Mouse (Mus musculus): ENCODE measurements around the gene Eif3k. TPM values are rescaled to one million over a fixed set of nuclear protein-coding genes. Genes with fewer than 3 reads are reported as not detected.

The Eif3k gene
- polyA plus RNA-seq (2015; fragmentation: Nextera tagmentation; extraction: Ambion mirVana): 262 and 283 TPM in 2 replicates

GRCm38 (mm10) chr7:28981651-28982273 is at the start of gene Eif3k, which contains the start of gene Map4k1:
TSS of gene Eif3k (minus strand) at chr7:28981864.
TSS of gene Map4k1 (plus strand) at chr7:28982050.
- ATAC-seq (replicated peaks; ENCODE audit: extremely low read depth, insufficient read depth, low FRiP score): peak; percentile 91

GRCm38 (mm10) chr7:29029690-29030656 is 48.3 kb upstream of the Eif3k start:
- no peaks in the 10 kb centered on the region for H3K4me1 ChIP-seq (ENCODE audit: control insufficient read depth, insufficient read depth, low read length)
- no peak overlapping the region for H3K4me3 ChIP-seq (ENCODE audit: low read length)
- peaks cover 4% of the 10 kb centered on the region; the same call in 1 of the 2 replicates for H3K9me3 ChIP-seq (replicated peaks; ENCODE audit: control insufficient read depth, low read length)
- no peak for ATAC-seq (replicated peaks; ENCODE audit: extremely low read depth, insufficient read depth, low FRiP score)
- H3K27me3 ChIP-seq (ENCODE audit: control insufficient read depth, insufficient read depth, low read length): no peaks in the 10 kb centered on the region
- H3K4me2 ChIP-seq (ENCODE audit: low read depth, low read length): no peak overlapping the region
- H3K9ac ChIP-seq (ENCODE audit: low read length): no peak overlapping the region
- H3K36me3 ChIP-seq (ENCODE audit: control insufficient read depth, insufficient read depth): no peaks in the 10 kb centered on the region
- H3K27ac ChIP-seq (ENCODE audit: low read length): no peak overlapping the region
- 80% methylated on average over 14 of the region's 14 CpGs for WGBS

More at GRCm38 (mm10) chr7:28981651-28982273, at the start of gene Eif3k, which contains the start of gene Map4k1:
- H3K27ac ChIP-seq (ENCODE audit: low read length): peak within 1 kb of the TSS; percentile 86
- H3K4me3 ChIP-seq (ENCODE audit: low read length): peak within 1 kb of the TSS; percentile 80
- under 1% methylated on average over 36 of the region's 36 CpGs for WGBS
- peaks cover 11% of the 10 kb centered on the region for H3K4me1 ChIP-seq (ENCODE audit: control insufficient read depth, insufficient read depth, low read length)
- peaks cover 24% of the 10 kb centered on the region for H3K36me3 ChIP-seq (ENCODE audit: control insufficient read depth, insufficient read depth)
- H3K4me2 ChIP-seq (ENCODE audit: low read depth, low read length): peak within 1 kb of the TSS; percentile 96
- H3K27me3 ChIP-seq (ENCODE audit: control insufficient read depth, insufficient read depth, low read length): no peaks in the 10 kb centered on the region
- H3K9ac ChIP-seq (ENCODE audit: low read length): peak within 1 kb of the TSS; percentile 87
- no peaks in the 10 kb centered on the region for H3K9me3 ChIP-seq (replicated peaks; ENCODE audit: control insufficient read depth, low read length)

- WGBS: 79% methylated on average over 6 of the region's 6 CpGs
- peaks cover 4% of the 10 kb centered on the region; the same call in 1 of the 2 replicates for H3K9me3 ChIP-seq (replicated peaks; ENCODE audit: control insufficient read depth, low read length)
Observed at GRCm38 (mm10) chr7:29028761-29029160, 47.1 kb upstream of the Eif3k start.

GRCm38 (mm10) chr7:29026811-29027210 is 45.1 kb upstream of the Eif3k start:
- H3K27me3 ChIP-seq (ENCODE audit: control insufficient read depth, insufficient read depth, low read length): no peaks in the 10 kb centered on the region
- H3K4me3 ChIP-seq (ENCODE audit: low read length): no peak overlapping the region
- WGBS: 71% methylated on average over 4 of the region's 4 CpGs
- no peaks in the 10 kb centered on the region for H3K9me3 ChIP-seq (replicated peaks; ENCODE audit: control insufficient read depth, low read length)
- no peaks in the 10 kb centered on the region for H3K36me3 ChIP-seq (ENCODE audit: control insufficient read depth, insufficient read depth)
- H3K4me1 ChIP-seq (ENCODE audit: control insufficient read depth, insufficient read depth, low read length): no peaks in the 10 kb centered on the region
- ATAC-seq (replicated peaks; ENCODE audit: extremely low read depth, insufficient read depth, low FRiP score): no peak
- no peak overlapping the region for H3K4me2 ChIP-seq (ENCODE audit: low read depth, low read length)
- H3K27ac ChIP-seq (ENCODE audit: low read length): no peak overlapping the region
- H3K9ac ChIP-seq (ENCODE audit: low read length): no peak overlapping the region

More at GRCm38 (mm10) chr7:29028761-29029160, 47.1 kb upstream of the Eif3k start:
- no peak overlapping the region for H3K27ac ChIP-seq (ENCODE audit: low read length)
- ATAC-seq (replicated peaks; ENCODE audit: extremely low read depth, insufficient read depth, low FRiP score): no peak
- H3K4me1 ChIP-seq (ENCODE audit: control insufficient read depth, insufficient read depth, low read length): no peaks in the 10 kb centered on the region
- no peaks in the 10 kb centered on the region for H3K27me3 ChIP-seq (ENCODE audit: control insufficient read depth, insufficient read depth, low read length)
- no peak overlapping the region for H3K4me3 ChIP-seq (ENCODE audit: low read length)
- no peak overlapping the region for H3K9ac ChIP-seq (ENCODE audit: low read length)
- no peaks in the 10 kb centered on the region for H3K36me3 ChIP-seq (ENCODE audit: control insufficient read depth, insufficient read depth)
- no peak overlapping the region for H3K4me2 ChIP-seq (ENCODE audit: low read depth, low read length)

GRCm38 (mm10) chr7:29026195-29026594 is 44.5 kb upstream of the Eif3k start:
- no peak overlapping the region for H3K4me2 ChIP-seq (ENCODE audit: low read depth, low read length)
- no peak overlapping the region for H3K9ac ChIP-seq (ENCODE audit: low read length)
- no peaks in the 10 kb centered on the region for H3K9me3 ChIP-seq (replicated peaks; ENCODE audit: control insufficient read depth, low read length)
- WGBS: 73% methylated on average over 5 of the region's 5 CpGs
- no peaks in the 10 kb centered on the region for H3K4me1 ChIP-seq (ENCODE audit: control insufficient read depth, insufficient read depth, low read length)
- no peak overlapping the region for H3K4me3 ChIP-seq (ENCODE audit: low read length)
- H3K27me3 ChIP-seq (ENCODE audit: control insufficient read depth, insufficient read depth, low read length): no peaks in the 10 kb centered on the region
- no peak for ATAC-seq (replicated peaks; ENCODE audit: extremely low read depth, insufficient read depth, low FRiP score)
- no peaks in the 10 kb centered on the region for H3K36me3 ChIP-seq (ENCODE audit: control insufficient read depth, insufficient read depth)
- no peak overlapping the region for H3K27ac ChIP-seq (ENCODE audit: low read length)

- Histone ChIP-seq H3K9ac (ENCODE audit: low read length) (no peak overlapping the region), H3K4me3 (ENCODE audit: low read length) (no peak overlapping the region), H3K36me3 (ENCODE audit: control insufficient read depth, insufficient read depth) (no peaks in the 10 kb centered on the region), H3K27ac (ENCODE audit: low read length) (no peak overlapping the region), H3K4me1 (ENCODE audit: control insufficient read depth, insufficient read depth, low read length) (no peaks in the 10 kb centered on the region), H3K27me3 (ENCODE audit: control insufficient read depth, insufficient read depth, low read length) (peaks cover 6% of the 10 kb centered on the region; the same call in 1 of the 2 replicates), H3K9me3 (replicated peaks; ENCODE audit: control insufficient read depth, low read length) (no peaks in the 10 kb centered on the region), H3K4me2 (ENCODE audit: low read depth, low read length) (no peak overlapping the region)
- no peak for ATAC-seq (replicated peaks; ENCODE audit: extremely low read depth, insufficient read depth, low FRiP score)
- 72% methylated on average over 7 of the region's 7 CpGs for WGBS
Observed at GRCm38 (mm10) chr7:29025566-29025965, 43.9 kb upstream of the Eif3k start.

- 88% methylated on average over 8 of the region's 8 CpGs for WGBS
- no peak overlapping the region for H3K4me2 ChIP-seq (ENCODE audit: low read depth, low read length)
- H3K4me1 ChIP-seq (ENCODE audit: control insufficient read depth, insufficient read depth, low read length): no peaks in the 10 kb centered on the region
- peaks cover 24% of the 10 kb centered on the region for H3K27me3 ChIP-seq (ENCODE audit: control insufficient read depth, insufficient read depth, low read length)
- 0 out of 2 replicates have a peak, but pooled peaks have one; percentile 8 for ATAC-seq (replicated peaks; ENCODE audit: extremely low read depth, insufficient read depth, low FRiP score)
- H3K36me3 ChIP-seq (ENCODE audit: control insufficient read depth, insufficient read depth): no peaks in the 10 kb centered on the region
- no peak overlapping the region for H3K9ac ChIP-seq (ENCODE audit: low read length)
- no peaks in the 10 kb centered on the region for H3K9me3 ChIP-seq (replicated peaks; ENCODE audit: control insufficient read depth, low read length)
- no peak overlapping the region for H3K4me3 ChIP-seq (ENCODE audit: low read length)
- H3K27ac ChIP-seq (ENCODE audit: low read length): no peak overlapping the region
Observed at GRCm38 (mm10) chr7:29023514-29023913, 41.9 kb upstream of the Eif3k start.

- Histone ChIP-seq H3K27me3 (ENCODE audit: control insufficient read depth, insufficient read depth, low read length) (peaks cover 34% of the 10 kb centered on the region), H3K4me3 (ENCODE audit: low read length) (no peak overlapping the region), H3K36me3 (ENCODE audit: control insufficient read depth, insufficient read depth) (no peaks in the 10 kb centered on the region), H3K27ac (ENCODE audit: low read length) (no peak overlapping the region), H3K9ac (ENCODE audit: low read length) (no peak overlapping the region), H3K4me1 (ENCODE audit: control insufficient read depth, insufficient read depth, low read length) (no peaks in the 10 kb centered on the region), H3K4me2 (ENCODE audit: low read depth, low read length) (no peak overlapping the region), H3K9me3 (replicated peaks; ENCODE audit: control insufficient read depth, low read length) (no peaks in the 10 kb centered on the region)
- no peak for ATAC-seq (replicated peaks; ENCODE audit: extremely low read depth, insufficient read depth, low FRiP score)
- WGBS: 87% methylated on average over 8 of the region's 8 CpGs
Observed at GRCm38 (mm10) chr7:29022479-29022878, 40.8 kb upstream of the Eif3k start.
